Mouse (Mus musculus) frontal cortex, adult (tissue): ENCODE data around the gene Smdt1.
"Not testable (repeated sequence)": the region's sequence is repeated elsewhere in the genome, so short reads cannot be mapped to it uniquely, and the experiment has no call there.

Source experiments
- ATAC-seq: cut with Nextera tagmentation; 2 replicates; pipeline ENCODE4 v1.9.2; 2017; ENCODE audit warnings: mild to moderate bottlenecking, moderate library complexity, mixed read lengths; ENCODE audit not compliant: low TSS enrichment

Smdt1 gene

DNA sequence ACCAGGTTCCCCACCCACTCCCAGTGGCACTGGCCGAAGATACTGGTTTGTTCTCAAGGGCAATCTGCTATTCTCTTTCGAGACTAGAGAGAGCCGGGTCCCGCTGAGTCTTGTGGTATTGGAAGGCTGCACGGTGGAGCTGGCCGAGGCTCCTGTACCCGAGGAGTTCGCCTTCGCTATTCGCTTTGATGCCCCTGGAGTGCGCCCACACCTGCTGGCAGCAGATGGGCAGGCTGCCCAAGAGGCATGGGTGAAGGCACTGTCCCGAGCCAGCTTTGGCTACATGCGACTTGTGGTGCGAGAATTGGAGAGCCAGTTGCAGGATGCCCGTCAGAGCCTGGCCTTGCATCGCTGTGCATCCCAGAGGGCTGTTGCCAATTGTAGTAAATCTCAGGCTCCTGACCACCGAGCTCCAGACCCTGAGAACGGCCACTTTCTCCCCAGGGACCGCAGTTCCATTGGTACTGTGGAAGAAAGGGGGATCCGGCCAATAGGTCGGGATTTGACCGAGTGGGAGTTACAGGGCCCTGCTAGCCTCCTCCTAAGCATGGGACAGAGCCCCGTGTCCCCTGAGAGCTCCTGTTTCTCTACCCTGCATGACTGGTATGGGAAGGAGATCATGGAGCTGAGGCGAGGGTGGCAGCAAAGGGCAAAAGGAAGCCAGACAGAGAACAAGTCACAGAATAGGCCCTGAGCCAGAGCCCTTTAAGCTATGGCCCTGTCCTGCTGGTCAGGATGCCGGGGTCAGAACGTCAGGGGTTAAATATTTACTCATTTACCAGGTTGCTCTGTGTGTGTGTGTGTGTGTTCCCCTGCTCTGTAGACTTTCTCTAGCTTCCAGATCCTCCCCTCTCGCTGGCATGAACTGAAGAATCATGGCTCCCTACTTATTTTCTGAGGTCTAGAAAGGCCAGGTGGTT, 4.9 kb downstream of the Smdt1 start:
- no peak for ATAC-seq

DNA sequence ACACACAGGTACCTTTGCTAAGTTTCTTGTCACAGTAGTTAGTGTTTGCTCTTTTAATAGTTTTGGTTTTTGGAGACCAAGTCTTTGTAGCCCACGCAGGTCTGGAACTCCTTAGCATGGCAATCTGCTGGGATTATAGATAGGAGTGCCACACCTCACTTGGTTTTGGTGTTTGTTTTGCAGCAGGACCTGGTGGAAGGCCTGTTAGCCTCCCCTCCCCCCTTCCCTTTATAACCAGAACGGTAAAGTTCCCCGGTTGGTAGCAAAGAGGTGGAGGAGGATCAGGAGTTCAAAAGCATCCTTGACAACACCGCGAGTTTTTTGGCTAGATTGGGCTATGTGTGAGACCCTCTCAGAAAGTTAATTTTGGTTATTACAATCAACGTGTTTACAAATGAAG, 6.2 kb downstream of the Smdt1 start:
- ATAC-seq = no peak

DNA sequence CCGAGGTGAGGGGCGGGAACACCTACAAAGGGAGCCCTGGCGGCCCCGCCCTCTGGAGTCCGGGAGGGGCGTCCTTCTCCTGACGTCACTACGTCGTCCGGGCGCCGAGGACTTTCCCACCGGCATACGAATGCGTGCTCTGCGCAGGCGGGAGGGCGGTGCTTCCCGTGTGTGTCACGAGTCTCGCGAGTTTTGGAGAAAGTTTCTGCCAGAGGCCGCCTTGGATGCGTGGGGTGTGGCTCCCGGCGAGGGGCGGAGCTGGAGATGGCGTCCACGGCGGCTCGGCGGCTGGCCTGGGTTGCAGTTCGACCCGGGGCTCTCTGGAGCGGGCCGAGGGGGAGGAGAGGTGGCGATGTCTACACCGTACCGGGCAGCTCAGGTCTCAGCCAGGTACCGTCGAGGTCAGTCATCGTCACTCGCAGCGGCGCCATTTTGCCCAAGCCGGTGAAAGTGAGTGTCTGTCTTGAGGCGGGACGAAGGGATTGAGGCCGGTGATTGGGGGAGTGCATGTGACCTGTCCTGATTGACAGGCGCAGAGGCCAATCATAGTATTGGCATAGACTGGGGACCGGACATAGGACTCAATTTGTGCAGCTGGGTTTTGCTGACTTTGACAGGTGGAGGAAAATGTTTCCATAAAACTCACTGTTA, 7.2 kb downstream of the Smdt1 start:
- peak; percentile 95 for ATAC-seq

DNA sequence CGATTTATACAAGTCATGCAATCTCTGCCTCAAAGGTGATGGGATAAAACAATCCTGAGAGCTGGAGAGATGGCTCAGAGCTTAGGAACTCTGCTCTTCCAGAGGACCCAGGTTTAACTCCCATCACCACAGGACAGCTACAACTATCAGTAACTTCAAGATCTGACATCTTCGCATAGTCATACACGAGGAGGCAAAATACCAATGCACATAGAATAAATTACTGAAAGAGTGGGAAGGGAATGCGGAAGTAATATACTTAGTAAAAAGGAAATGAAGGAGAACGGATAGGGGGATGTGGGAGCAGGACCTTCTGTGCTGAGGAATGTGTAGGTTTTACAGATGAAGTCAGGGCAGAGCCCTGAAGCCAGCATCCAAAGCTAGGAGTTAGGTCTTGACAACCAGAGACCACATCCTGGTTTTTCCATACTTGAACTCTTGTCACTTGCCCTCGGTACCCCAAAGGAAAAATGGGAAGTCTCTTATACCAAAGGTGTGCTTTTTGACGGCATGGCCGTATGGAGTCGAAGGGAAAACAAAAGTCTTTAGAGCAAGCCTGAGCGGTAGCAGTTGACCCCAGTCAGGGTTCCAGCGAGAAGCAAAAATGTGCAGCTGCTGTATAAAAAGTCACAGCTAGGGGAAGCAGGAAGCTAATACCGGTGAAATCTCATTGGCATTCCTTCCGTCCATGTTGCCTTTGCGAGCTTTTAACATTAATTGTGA, 8.0 kb downstream of the Smdt1 start:
- no peak for ATAC-seq

DNA sequence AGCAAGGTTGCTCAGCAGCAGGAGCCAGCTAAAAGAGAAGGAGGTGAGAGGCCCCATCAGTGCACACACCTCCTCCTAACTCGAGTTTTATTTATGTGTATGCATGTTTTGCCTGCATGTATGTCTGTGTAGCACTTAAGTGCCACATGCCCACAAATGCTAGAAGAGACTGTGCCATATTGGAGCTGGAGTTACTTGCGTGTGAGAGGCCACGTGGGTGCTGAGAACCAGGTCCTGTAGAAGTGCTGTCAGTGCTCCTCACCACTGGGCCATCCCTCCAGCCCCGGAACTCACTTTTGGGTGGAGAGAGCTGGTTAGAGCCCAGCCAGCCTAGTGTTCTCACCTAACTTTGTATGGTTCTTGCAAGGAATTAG, 8.5 kb downstream of the Smdt1 start:
- no peak for ATAC-seq

DNA sequence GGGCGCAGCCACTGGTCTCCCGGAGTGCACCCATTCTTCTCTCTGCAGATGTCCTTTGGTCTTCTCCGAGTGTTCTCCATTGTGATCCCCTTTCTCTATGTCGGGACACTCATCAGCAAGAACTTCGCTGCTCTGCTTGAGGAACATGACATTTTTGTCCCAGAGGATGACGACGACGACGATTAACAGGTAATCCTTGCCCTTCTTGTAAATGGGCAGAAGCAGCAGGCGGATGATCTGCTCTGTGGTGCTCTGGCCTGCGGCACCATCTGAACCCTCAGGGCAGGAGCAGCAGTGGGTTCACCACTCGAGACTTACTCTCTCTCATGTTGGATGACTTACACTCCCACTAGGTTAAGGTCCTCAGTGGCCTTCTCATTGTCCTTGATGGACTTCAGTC, 9.1 kb downstream of the Smdt1 start:
- no peak for ATAC-seq

DNA sequence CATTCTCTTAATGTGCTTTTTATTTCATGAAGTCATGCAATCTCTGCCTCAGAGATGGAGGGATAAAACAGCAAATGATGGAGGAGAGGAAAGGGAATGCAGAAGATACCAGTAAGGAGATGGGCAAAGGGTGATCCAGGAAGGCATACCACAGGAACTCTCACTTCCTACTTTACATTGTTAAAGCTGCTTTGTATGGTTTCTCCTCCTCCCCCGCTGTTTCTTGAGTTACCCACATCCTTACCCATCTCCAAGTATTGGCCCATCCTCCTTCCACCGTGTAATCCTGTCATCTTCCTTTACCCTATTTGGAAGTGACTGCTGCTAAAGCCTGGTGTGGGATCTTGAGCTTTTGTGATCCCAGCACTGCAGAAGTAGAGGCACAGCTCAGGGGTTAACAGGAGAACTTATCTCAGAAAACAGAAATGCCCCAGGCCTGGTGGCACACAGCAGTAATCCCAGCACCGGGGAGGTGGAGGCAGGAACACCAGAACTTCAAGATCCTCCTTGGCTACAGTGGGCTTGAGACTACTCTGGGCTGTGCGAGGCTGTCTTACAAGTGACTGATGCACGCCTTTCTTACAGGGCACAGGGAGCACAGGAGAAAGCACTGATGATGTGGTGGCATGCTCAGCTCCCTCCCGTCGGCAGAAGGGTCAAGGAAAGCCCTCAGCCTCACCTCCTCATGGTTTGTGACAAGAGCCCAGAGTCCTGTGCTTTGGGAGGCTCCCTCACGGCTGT, 9.7 kb downstream of the Smdt1 start:
- no peak for ATAC-seq

DNA sequence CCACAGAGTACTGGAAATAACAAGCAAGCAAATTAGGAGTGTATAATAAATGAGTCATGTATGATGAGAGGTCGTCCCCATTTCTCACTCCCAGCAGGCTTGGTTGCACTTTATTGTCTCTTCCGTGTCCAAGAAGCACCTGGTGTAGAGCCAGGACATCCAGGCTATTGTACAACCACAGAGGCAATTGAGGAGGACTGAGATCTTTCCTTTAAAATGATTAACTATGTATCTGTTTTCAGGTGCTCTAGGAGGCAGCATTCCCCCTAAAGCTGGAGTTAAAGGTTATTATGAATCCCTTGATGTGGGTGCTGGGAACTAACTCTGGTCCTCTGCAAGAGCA, 10.2 kb downstream of the Smdt1 start:
- no peak for ATAC-seq

DNA sequence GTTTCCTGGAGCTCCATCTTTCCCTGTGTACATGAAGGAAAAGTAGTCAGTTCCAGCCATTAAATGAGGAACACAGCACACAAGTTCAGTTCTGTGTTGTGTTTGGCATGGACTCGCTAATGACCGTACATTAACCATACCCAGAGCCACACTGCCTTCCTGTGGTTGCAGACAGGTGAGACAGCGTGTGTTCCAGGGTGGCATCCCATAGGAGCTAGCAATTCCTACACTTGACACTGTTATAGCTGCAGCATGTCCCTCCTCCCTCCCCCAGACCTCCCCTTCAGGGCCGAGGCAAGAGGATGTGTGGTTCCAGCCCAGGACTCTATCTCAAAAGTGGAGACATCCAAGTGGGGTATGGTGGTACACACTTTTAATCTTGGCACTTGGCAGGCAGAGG, 11.6 kb downstream of the Smdt1 start:
- ATAC-seq = no peak

DNA sequence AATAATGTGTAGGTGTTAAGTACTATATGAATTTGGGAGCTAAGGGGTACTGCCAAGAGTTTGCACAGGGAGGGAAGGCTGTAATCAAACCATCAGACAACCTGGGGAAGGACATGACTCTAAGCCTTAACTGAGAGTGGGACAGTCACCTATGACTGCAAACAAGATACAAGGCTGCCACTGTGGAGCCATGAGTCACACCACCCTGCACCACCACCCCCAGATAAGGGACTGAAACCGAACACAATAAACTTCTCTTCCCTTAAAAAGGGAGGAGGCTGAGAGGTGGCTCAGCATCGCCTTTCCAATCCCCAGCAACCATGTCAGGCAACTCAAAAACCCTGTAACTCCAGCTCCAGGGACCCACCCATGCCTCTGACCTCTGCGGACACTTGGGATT, 12.7 kb downstream of the Smdt1 start:
- no peak for ATAC-seq

DNA sequence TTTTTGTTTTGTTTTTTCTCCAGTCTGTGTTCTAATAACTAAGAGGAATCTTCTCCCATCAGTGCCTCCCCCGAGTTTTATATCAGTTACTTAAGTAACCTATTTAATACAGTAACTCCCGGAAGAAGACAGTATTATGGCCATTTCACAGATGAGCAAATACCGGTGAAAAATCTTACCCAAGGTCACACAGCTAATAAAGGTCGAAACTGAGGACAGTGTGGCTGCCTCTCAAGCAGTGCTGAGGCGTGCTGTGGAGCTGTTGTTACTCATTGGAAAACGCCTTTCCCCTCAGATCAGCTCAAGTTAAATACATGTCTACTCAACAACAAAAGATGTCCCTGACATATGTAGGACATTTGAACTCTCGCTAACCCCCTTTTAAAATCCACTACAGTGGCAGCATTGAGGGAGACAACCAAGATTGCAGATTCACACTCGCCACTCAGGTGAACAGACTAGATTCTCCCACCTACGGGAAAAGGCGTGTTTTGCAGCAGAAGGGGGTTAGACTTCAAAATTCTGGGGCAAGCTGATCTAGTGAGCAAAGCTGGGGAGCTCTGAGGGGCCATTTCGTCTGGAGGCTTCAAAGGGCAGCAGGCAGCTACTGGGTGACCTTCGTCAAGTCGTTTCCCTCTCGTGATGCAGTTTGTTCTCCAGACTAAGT, 14.5 kb downstream of the Smdt1 start:
- no peak for ATAC-seq

DNA sequence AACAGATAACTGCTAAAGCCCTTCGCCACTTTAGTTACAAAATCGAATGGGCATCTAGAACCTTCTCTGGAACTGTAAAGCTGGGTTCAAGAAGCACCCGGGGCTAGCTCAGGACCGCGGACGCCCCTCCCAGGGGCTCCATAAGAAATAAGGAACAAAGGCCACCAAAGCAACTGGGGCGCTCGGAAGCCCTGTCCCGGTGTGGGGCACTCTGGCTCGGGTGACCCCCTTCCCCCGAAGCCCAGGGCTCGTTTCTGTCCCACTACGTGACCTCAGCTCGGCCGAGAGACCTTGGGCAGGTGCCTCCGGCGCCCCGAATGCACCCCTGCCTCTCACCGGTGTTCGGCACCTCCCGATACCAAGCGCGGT, 15.0 kb downstream of the Smdt1 start:
- ATAC-seq = 0 out of 2 replicates have a peak, but pooled peaks have one; percentile 0

DNA sequence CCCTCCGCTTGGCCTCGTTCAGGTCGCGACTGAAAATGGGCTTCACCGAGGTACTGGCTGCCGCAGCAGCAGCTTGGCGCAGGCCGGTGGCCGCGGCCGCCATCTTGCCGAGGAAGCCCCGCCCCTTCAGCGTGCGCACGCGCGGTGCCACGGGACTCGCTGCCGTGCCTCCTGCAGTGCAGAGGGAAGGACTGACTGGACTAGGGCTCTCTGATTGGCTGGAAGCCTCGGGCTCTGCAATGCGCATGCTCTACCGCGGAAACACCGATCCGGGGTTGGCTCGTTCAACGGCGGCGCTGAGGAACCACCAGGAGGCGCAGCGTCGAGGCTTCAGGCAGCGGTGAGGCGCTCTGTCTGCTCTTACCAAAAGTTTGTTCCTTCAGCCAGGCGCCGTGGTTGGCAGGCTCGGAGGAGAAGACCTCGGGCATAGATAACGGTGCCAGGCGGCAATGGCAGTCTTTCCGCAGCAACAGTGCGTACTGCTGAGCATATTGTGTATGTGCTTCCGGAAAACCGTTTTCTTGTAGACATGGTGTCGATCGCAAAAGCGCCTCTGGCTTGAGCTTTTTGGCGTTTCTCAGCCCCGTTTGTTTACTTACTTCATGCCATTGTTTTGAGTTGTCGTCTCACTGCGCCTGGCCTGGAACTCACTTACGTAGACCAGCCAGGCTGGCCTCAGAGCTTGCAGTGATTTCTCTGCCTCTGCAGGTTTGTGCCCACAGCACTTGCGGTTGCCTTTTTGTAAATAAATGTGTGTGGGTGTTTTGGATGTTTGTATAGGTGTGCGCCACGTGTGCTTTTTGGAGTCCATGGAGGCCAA, 15.6 kb downstream of the Smdt1 start, which contains the start of gene Ndufa6:
Gene Ndufa6 (minus strand): TSS at position 197 of the 820 bp plus-strand sequence.
- peak; percentile 99 for ATAC-seq

DNA sequence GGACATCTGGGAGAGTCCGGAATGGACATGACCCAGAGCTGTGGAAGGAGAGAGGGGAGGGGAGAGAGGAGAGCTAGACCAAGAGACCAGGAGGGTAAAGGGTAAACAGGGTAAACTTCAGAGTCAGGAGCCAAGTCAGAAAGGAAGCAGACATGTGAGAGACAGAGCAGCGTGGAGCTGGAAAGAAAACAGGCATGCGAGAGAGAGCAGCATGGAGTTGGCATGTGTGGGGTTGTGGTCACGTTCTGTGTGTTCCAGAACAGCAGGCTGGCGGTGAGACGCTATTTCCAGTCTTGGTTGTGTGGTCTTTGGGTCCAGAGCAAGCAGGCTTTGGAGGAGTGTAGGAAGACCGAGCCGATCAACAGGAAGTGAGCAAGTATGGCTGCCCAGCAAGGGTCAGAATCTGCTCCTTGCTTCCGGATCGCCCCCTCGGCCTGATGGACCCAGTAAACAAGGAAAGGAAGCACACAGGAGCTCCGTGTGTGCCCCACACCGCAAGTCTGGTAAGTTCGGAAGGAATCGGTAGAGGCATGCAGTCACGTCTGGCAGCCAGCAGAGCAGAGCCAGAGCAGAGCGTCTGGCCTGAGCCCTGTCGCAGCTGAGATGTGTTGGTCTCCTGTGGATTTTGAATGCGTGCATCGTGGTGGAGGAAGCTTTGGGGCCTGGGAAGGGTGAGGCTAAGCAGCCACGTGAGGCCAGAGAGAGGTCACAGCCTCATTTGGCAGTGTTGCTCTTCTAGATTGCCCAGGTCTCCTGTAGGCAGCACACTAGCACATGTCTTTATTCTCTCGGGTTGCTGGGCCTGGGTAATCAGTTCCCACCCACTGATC, 19.9 kb downstream of the Smdt1 start:
- ATAC-seq = no peak

DNA sequence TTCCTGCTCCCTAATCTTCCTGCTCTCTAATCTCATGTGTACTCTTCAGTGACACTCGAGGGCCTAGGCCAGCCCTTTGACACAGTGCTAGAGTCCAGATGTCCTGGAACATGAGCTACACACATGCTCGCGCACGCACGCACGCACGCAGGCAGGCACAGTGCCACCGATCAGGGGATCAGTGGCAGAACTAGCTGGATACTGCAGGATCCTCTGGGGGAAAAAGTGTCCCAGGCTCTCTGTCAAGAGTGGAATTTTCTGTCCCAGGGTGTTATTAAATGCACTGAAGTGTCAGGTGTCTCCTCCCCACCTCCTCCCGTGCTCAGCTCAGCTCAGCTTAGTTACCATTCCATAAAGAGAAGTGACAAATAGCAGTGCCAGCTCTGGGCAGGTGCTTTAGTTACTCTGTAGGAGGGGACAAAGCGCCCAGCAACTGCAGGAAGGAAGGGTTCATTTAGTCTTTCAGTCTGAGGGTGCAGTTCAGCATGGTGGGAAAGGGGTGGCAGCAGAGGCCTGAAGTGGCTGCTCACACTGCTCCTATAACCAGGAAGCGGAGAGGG, 22.8 kb downstream of the Smdt1 start:
- ATAC-seq = 0 out of 2 replicates have a peak, but pooled peaks have one; percentile 47

DNA sequence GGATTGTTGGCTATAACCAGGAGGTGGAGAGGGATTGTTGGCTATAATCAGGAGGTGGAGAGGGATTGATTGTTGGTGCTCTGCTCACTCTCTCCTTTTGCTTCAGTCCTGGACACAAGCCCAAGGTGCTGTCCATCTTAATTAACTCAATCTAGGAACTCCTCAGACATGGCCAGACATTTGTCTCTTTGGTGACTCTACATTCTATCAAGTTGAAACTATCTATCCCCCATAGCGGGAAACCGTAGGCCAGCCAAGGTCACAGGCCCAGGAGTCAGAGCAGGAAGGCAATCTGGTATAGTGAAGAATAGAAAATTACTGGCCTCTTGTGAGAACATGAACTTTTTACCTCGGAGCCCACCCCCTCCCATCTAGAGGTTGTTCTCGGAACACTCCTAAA, 23.5 kb downstream of the Smdt1 start:
- ATAC-seq = no peak

DNA sequence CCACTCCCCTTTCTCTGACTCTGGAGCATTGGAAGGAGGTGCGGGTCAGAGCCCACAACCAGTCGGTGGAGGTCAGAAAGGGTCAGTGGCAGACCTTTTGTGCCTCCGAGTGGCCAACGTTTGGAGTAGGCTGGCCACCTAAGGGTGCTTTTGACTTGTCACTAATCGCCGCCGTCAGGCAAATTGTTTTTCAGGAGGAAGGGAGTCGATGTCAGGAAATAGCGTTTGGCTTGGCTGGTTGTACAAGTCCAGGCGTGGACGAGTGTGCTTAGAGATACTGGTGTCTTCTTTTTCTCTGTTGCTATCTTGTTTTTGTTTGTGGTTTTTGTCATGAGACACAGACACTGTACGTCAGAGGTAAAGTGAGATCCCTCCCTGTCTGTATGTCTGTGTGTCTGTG, 25.0 kb downstream of the Smdt1 start:
- ATAC-seq = not testable (repeated sequence)

DNA sequence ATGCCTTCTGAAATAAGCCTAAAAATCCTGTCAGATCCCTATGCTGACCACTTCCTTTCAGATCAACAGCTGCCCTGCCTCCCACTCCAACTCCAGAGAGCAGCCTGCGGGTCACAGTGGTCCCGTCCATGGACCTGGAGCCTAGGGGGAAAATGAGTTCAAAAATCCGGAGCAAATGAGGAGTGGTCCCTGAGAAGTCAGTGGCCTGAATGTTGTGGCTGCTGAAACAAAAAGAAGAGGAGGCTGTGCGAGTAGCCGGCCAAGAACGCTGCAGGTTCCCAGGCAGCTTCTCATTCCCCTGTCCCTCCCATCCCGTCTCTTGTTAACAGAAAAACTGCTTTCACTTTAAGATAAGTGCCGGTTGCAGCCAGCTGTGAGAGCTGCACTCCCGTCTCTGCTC, 25.8 kb downstream of the Smdt1 start:
- ATAC-seq = not testable (repeated sequence)

DNA sequence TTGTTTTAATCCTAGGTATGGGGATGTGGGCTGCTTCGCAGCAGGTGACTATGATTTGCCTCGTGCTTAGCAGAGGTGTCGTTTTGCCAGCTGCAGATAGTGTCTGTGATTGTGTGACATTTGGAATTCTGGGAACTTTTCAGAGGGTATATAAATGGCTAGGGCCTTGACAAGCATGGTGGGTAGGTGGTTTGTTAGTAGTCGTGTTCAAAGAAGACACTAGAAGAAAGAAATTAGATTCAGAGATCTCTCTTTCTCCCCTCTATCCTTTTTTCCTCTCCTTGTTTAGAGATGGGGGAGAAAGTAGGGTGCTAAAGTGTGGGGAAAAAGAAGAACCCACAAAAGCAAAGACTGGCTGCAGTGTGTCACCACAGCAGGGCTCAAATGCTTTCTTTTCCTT, 29.4 kb downstream of the Smdt1 start:
- no peak for ATAC-seq
